Mouse (Mus musculus) common myeloid progenitor, adult 5-6 weeks (primary cell): ENCODE measurements around the gene Mapre3. TPM values are rescaled to one million over a fixed set of nuclear protein-coding genes. Genes with fewer than 3 reads are reported as not detected.

Experiments used
- ATAC-seq: replicated peaks from 2 replicates; pipeline ENCODE4 v1.8.0; 2016; ENCODE audit warnings: low read depth, mild to moderate bottlenecking, moderate TSS enrichment, inconsistent platforms; ENCODE audit not compliant: poor library complexity, severe bottlenecking
- total RNA-seq: library from RNA; stranded (forward); fragments of 200-1000, 187-1606 nt; gene quantifications from 2 replicates; pipeline ENCODE4 v1.2.3, GENCODE M21; 2017

Gene Mapre3
- total RNA-seq, 1 experiment from 2014 or later = not detected

DNA sequence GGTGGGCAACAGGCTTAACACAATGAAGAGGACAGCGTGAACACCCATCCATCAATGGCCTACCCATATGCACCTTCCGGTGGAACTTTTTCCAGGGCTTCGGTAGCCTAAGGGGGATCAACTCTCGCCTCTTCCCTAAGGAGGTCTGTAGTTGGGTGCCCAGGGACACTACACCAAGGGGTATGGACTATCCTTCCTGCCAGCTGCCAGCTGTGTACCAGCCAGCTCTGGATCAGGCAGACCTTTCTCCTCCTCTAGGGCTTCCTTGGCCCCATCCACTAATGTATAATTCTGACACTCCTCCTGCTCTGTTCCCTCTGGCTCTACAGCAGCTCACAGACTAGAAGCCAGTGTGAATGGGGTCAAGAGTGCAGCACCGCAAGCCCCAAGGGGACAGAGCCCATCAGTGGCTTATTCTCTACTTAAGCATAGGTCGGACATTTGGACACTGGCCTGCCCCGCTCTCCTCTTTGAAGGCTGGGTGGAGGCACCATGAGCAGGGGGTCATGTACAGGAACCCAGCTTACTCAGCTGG is 99.7 kb downstream of the Mapre3 start:
- ATAC-seq = no peak

DNA sequence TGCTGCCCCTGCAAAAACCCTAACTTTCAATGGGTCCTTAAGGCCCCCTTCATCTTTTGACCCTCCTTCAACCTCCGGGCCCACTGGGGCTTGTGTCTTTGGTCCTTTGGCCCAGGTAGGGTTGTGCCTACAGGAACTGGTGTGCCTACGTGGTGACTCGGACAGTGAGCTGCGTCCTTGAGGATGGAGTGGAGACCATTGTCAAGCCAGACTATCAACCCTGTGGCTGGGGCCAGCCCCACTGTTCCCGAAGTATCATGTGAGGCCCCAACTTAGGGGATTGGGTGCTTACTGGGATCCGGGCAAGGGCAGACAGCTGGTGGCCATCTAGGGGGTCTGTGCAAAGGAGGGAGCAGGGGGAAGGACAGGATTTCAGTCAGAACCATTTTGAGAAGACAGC is 100.4 kb downstream of the Mapre3 start:
- no peak for ATAC-seq

DNA sequence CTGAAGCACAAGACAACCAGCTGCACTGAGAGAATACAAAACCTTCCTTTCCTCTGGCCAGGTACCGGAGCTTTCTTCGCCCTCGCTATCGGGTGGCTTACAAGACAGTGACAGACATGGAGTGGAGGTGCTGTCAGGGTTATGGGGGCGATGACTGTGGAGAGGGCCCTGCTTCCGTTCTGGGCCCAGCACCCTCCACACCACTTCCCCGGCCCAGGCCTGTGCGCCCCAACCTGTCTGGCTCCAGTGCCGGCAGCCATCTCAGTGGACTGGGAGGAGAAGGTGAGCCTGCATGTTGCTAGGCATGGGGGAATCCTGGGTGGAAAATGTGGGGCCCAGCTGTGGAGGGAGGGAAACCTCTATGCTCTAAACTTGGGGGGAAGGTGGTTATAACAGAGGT is 101.0 kb downstream of the Mapre3 start:
- ATAC-seq = no peak

Other genes starting within 250 kb of the Mapre3 start
- gene Kcnk3, start 226.5 kb upstream of the Mapre3 start, total RNA-seq = not detected in 2 replicates
- 4.8 and 8.5 TPM in 2 replicates for gene Slc35f6, start 166.7 kb upstream of the Mapre3 start, total RNA-seq
- 107 and 123 TPM in 2 replicates for gene Cenpa, start 147.9 kb upstream of the Mapre3 start, total RNA-seq
- not detected in 2 replicates for gene Dpysl5, start 103.1 kb upstream of the Mapre3 start, total RNA-seq
- 13.8 and 18.5 TPM in 2 replicates for gene Tmem214, start 53.4 kb downstream of the Mapre3 start, total RNA-seq
- gene Agbl5, start 74.1 kb downstream of the Mapre3 start, total RNA-seq = 16.1 and 30.6 TPM in 2 replicates
- 227 and 230 TPM in 2 replicates for gene Ost4, start 93.1 kb downstream of the Mapre3 start, total RNA-seq
- 58.2 and 87.3 TPM in 2 replicates for gene Emilin1, start 98.8 kb downstream of the Mapre3 start, total RNA-seq
- 85.4 and 99.2 TPM in 2 replicates for gene Khk, start 106.8 kb downstream of the Mapre3 start, total RNA-seq
- not detected in 2 replicates for gene Cgref1, start 130.9 kb downstream of the Mapre3 start, total RNA-seq
- 23.0 and 48.0 TPM in 2 replicates for gene Preb, start 145.7 kb downstream of the Mapre3 start, total RNA-seq
- gene Tcf23, start 154.0 kb downstream of the Mapre3 start, total RNA-seq = not detected in 2 replicates
- gene Atraid, start 233.7 kb downstream of the Mapre3 start, total RNA-seq = 49.7 and 66.4 TPM in 2 replicates
- gene Slc5a6, start 234.3 kb downstream of the Mapre3 start, total RNA-seq = 4.5 and 5.3 TPM in 2 replicates
- gene Cad, start 240.1 kb downstream of the Mapre3 start, total RNA-seq = 56.5 and 59.6 TPM in 2 replicates